Mouse (Mus musculus) layer of hippocampus, adult 11-12 months (tissue): ENCODE measurements at regions not wholly inside any gene's neighbourhood (a gene's known extent, or its start where the extent isn't known, plus 50 kb on each side); places are given as distances from the start of the nearest gene placed in this dataset.
A peak's percentile ranks its signal among the peaks of the same experiment; 100 is the strongest.

Experiments used
- DNase-seq: peaks from one replicate; pipeline ENCODE4 v3.0.0; 2022; ENCODE audit warnings: low spot score

DNA sequence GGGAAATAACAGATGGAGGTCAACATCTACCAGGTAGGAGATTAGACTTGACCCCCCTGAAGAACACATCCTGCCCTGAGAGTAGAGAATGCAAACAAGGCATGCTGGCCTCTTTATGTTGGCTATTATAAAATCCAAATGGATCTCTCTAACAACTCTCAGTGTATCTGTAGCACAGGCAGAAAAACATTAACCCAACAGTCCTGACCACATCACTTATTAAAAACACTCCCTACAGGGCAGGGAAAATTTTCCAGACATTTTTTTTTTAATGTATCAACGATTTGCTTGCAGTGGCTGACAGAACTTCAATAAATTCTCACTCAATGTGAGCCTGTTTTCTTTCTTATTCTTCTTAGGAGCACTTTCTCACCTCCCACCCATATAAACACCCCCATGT lies 511.4 kb downstream of the Cdk5rap2 start:
- no peak for DNase-seq

DNA sequence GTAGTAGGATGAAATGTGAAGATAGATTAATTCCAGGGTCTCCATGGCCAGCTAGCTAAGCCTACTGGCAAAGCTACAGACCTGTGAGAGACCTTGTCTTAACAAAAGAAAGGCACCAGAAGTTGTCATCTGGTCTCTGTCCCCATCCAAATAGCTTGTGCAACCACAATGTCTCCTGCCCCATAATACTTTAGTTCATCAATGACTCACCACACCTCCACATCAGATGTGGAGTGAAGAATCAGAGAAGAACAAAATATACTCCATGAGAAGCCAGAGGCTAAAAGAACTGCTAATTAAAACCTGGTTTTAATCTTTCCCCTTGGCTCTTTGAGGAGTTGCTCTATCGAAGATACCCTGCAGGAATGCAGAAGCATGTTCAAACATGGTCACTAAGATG lies 514.1 kb downstream of the Cdk5rap2 start:
- DNase-seq: no peak

DNA sequence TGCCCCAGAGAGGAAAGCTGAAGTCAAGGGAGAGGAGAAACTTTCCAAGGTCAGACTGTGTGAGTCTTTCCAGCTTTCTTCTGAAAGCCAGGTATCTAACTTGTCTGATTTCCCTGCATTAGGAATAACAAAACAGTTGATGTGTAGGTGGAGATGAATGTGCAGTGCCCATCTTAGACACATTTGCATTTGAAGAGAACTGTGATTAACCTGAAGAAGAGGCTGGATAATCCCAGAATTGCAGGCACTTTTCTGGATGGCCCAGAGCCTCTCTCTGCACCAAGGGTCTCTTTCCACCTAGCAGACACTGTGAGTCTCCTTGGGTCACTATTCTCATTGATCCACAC lies 517.4 kb downstream of the Cdk5rap2 start:
- no peak for DNase-seq

DNA sequence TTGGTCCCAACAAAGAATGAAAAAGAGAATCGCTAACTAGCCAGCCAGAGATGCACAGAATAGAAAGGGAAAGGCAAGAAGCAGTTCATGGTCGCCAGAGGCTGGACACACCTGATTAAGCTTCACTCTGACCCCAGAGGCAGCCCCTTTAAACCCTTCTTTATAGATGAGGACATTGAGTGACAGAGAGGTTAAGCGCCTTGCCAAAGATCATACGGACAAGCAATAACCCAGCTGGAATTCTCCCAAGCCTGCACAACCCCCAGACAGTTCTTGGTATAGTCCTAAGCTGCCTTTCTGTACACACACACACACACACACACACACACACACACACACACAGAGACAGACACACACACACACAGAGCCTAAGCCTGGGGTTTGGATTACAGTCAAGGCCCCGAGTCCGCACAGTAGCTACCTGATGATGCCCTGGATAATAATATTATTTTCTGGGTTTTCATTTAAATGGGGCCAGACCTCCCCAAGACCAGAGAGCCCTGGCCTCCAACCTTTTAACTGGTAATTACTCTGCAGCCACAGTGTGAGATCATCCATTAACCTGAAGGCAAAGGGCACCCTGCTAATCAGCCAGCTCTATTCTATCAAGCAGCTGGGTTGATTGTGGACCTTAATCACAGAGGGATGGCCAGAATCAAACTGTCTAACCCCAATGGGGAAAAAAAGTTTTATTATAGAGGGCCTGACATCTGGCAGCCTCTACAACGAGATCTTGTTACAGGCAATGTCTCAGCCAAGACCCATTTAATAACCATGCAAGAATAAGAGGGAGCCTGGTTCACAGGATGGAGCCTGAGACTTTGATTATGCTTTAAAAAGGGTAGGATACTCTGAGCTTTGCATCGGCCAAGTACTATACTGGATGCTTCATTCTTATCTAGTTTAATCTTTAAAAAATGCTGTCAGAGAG lies 518.1 kb downstream of the Cdk5rap2 start:
- no peak for DNase-seq

DNA sequence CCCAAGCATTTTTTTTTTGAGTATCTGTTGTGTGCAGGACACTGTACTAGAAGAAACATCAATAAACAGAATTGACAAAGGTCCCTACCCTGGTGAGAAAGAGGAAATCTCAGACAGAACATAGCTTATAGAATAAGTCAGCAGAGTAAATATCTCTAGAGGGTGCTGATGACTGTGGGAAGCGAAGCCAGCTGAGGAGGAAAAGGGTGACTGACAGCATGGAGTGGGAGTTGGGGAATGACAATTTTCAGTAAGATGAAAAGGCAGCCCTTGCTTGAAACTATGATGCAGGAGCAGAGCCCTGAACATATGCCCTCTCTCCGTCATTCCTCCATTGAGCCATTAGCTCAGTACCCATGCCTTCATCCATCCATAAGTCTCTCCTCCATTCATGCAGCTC lies 519.6 kb downstream of the Cdk5rap2 start:
- DNase-seq: no peak

DNA sequence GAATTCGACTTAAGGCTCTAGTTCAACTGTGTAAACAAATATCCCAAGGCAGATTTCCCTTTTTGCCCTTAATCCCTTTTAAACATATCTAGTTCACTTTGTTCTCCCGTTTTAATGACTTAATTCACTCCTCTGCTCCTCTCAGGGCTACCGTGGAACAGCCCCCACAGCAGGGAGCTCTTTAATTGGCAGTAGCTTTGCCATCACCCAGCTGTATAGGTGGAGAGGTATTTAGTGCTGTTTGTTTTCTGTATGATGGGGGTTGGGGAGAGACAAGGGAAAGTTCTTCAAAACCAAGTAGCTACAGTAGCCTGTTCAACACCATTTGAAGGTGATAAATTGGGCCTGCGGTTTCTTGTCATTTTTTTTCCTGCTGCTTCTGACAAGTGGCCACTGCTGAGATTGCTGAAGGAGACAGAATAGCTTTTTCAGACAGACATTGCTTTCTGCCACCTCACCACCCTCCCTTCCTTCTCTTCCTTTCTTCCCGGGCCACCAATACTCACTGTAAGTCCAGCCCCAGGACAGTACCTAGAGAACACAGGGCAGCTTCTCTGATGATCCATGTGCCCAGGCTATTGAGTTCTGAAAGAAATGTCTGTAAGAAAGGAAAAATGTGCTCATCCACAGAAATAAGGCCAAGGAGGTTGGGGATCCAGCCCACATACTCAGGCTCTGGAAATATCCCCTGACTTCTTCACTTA lies 520.2 kb downstream of the Cdk5rap2 start:
- DNase-seq: no peak

DNA sequence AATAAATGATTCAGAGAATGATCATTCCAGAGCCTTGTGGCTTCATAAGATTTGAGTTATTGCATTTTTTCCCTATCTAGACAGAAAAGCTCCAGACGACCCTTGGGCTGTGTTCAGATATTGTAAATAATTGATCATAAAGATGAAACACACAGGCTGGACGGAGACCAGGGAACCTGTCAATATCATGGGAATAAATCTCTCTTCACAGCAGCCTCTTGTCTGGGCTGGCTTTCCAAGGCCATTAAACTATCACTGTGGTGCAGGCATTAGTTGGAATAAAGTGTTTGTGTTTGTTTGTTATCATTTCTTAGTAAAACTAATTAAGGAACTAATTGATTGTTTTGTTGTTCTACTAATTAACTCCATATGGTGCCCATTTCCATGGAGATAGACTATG lies 533.5 kb downstream of the Cdk5rap2 start:
- no peak for DNase-seq

DNA sequence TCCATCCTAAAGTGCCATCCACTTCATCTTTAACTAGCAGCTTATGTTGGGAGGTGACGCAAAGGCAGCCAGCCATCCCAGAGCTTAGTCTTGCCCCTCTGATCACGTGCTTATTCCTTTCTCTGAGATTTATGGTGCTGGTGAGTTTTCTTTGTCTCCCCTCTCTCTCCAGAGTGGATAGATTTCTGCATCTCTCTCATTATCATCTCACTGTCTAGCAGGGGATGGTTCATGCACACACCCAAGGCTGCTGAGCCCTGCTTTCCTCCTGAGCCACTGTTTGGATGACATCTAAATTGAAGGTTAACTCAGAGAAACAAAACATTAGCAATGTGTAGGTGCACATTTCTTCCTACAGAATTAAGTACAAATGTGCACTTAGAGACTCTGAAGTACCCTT lies 539.6 kb downstream of the Cdk5rap2 start:
- DNase-seq: no peak

DNA sequence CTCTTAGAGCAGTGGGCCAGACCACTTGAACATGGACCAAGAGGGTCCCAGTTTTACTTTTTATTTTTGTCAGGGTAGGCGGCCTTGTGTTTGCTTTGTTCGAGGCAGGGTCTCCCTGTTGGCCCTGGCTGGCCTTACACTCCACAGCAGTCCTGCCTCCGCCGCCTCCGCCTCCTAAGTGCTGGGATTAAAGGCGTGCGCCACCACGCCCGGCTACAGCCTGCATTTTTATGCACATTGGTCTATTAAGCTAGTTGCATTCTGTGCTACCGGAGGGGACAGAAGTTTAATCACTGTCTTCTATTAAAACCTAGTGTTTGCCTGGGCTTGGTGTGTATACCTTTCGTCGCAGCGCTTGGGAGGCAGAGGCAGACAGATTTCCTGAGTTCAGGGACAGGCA lies 555.2 kb downstream of the Cdk5rap2 start:
- no peak for DNase-seq

DNA sequence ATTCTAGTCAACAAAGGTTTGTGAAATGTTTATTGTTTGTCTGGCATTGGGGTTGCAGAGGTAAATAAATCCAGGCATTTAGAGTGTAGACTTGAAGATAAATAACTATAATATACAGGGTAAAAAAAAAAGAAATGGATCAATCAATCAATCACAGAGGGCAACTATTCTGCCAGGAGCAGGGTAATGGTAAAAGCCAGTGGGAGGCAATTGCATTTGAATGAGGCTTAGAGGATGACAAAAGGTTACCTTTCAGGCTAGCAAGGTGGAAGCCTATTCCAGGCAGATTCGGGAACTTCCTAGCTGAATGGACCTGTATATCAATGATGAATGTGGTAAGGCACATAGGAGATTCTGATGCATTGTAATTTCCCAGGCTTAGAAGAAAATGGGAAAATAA lies 557.6 kb downstream of the Cdk5rap2 start:
- no peak for DNase-seq

DNA sequence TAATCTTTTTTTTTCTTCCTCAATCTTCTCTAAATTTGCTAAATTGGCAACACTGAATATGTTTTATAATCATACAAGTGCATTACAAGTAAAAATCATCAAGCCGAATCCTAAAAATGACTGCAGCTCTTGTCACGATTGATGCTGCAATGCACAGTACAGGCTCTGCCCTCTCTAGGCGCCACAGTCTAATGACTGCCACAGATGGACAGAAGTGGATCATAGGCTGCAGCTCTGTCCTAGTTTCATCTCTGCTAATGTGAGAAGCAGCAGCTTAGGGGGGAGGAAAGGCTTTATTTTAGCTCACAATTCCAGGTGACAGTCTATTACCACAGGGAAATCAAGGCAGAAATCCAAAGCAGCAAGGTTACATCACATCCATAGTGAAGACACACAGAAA lies 560.8 kb downstream of the Cdk5rap2 start:
- no peak for DNase-seq

DNA sequence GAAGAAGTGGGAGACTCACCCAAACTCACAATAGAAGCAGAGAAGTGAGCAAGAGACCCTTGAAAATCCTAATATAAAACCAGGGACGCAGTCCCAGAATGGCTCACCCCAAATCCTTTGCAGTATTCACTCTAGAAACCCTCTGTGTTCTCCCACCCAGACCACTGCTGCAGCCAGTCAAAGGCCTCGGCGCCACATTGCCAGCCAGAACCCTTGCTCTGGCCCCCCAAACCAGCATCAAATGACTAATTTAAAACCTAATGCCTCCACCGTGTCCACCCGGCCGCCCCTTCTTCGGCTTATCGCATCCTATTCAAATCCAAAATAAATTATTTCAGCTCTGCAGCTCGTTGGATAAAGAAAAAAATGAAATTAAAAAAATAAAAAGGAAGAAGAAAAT lies 570.4 kb downstream of the Cdk5rap2 start:
- no peak for DNase-seq

DNA sequence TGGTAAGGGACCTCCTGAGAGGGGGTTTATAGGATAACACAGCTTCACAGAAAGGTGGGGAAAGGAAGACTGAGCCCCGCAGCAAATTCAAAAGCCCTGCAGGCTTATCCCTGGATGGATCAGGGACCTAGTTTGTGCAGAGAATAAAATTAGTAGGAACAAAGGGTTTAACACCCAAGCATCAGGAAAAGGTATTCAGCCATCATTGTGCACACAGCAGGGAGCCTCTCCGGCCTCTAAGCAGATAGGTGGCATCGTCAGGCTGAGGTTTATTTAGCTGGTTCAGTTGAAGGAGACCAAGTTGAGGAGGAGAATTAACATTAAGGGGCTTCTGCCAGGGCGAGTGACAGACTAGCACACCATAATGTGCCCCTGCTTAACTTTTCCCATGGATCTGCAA lies 571.3 kb downstream of the Cdk5rap2 start:
- no peak for DNase-seq

DNA sequence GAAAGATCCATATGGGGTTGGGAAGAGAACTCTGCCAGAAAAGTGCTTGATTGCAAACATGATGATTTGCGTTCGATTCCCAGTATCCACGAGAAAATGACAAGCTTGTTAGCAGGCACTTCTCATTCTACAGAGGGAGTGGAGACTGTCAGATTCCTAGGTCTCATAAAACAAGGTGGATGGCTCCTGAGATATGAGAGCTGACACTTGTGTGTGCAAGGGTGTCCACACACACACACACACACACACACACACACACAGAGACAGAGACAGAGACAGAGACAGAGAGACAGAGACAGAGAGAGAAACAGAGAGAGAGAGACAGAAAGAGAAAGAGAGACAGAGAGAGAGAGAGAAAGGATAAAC lies 585.4 kb downstream of the Cdk5rap2 start:
- DNase-seq: no peak

DNA sequence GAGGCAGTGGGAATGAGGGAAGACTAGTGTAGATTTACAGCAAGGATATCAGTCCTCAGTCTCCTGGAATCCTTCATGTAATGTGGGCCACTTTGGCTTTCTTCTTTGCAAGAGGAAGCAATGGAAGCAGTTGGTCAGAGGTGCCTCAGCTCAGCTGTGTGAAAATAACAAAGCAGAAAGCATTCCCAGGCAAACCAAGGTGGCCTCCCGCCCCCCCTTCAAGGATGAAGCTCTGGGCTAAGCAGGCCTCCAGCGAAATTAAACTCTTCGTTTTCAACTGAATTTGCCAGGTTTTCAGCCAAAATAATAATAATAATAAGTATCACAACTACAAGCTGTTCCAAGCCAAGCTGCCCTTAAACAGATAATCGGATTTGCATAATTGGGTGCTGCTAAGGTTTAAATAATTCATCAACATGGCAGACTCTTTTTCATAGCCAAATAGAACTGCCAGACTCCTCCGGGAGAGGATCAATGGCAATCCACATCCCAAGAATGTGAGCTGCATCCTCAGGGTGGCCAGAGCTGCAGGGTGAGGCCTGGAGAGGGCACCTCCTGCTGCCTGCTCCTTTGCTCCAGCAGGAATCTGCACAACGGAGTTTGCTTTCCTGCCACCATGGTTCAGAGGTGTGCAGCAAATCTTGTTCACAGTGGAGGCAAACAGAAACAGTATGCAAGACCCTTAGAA lies 585.9 kb downstream of the Cdk5rap2 start:
- DNase-seq: no peak

DNA sequence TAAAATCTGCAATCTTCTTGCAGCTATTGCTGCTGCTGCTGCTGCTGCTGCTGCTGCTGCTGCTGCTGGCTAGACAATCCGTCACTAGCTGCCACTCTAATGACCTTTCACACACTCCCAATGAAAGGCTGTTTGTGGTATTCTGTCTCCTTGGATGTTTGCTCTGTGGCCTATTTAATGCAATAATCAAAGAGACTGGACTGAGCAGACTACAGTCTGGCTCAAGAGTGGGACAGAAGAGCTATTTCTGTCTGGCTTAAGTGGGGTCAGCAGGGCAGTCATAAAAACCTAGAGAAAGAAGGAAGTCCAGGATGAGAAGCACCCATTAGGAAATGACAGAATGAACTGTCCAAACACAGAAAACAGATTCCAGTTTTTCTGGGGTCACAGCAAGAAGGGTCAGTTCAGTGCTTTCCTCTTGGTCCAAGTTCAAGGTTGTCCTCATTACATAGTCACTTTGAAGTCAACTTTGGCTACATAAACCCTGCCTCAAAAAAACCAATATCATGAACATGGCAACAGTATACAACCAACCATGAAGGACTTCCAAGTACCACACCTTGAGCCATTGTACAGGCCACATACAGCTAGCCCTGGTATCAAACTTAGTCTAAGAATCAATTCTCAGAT lies 586.8 kb downstream of the Cdk5rap2 start:
- no peak for DNase-seq

DNA sequence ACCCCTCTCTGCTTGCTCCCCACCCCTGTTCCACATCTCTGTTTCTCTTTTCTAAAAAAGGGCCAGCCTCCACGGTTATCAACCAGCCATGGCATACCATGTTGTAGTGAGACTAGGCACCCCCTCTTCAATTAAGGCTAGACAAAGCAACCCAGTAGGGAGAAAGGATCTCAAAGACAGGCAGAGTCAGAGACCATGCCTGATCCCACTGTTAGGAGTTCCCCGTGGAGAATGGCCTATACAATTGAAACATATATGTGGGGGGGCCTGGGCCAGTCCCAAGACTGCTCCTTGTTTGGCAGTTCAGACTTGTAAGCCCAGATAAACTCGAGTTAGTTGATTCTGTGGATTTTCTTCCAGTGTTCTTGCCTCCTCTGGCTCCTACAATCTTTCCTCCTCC lies 591.4 kb downstream of the Cdk5rap2 start:
- DNase-seq: no peak

DNA sequence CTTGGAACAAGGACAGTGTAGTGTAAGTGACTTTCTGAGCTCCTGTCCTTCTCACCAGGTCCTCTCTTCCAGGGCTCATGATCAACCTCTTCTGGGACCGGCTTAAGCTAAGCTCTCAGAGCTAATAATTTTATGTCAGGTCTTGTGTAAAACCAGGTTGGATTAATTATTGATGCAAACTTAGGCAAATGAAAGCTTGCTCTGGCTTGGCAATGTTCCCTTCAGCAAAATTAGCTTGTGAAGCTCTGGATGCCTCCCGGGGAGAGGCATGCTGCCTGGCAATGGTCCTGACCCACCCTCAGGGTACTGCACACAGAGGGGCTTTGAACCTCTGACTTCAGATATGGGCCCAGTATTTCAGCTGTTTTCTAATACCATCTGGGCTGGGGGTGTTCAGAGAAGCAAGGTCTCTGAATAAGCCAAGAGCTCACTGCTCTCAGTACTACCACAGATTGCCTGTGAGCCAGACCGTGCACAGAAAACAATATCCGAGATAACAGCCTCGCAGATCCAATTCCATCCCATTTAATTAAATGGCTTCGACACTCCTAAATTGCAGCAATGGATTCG lies 624.7 kb downstream of the Cdk5rap2 start:
- peak; percentile 7 for DNase-seq

DNA sequence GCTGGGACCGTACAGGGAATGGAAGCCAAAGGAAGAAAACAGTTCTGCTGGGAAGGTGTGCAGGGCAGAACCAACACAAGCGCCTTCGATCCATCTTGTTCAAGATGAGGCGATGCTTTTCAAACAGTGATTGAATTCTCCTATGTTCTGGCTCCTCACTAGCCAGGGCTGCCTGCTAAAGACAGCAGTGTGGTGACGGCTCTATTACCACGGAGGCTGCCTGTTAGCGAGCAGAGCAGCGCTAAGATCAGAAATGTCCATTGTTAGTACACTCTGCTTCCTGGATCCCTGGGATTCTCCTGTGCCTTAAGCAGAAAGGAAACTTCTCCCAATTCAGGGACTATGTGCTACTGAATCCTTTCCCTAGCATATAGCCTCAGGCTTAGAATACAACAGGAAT lies 629.0 kb downstream of the Cdk5rap2 start:
- no peak for DNase-seq

DNA sequence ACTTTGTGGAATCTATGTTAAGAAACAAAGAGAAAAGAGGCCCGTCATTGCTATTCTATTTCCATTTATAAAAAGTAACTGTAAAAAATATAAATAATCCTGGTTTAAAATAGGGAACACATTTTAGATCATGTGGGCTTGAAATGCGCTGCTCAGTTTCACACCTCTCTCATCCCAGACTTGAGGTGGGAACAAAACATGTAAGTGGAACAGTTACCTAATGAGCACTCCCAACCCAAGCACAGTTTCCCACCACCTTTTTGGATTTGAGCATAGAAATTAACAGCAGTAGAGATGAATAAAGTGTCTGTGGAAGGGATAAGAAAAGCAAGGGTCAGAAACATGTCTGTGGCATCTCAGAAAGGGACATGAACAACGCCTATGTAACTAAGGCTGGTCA lies 648.4 kb downstream of the Cdk5rap2 start:
- DNase-seq: no peak

DNA sequence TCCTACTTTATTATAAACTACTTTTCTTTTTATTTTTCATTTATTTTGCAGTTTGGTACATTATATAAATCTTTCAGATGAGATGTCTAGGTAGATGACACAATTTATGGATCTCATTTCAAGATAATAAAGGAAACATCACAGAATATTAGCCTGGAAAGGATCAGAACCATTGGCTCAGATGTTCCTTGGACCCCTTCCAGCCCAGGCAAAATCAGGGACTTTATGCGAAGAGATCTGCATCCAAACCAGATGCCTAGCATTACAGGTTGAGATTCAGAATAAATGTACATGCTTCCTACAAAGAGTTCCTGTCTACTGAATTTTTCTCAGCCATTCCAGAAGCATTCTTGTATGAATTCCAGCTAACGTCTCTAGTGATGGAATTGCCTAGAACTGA lies 650.6 kb downstream of the Cdk5rap2 start:
- no peak for DNase-seq

DNA sequence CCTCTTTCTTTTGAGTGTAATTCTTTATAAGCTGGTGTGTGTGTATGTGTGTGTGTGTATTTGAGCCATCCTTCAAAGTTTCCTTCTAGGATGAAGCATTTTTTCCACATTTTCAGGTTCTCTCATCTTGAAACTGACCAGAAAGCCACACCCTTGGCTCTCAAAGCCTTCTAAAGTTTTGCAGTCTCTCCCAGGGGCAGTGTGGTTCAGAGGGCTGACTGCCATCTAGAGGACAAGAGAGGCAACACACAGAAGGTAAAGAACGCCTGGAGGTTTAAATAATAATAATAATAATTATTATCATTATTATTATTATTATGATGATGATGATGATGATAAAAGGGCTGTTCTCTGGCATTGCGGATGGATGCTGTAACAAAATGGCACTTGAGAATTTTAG lies 655.7 kb downstream of the Cdk5rap2 start:
- no peak for DNase-seq
